Mouse (Mus musculus) heart, adult 2 months (tissue): ENCODE results near the gene Med13l. TPM values are rescaled to one million over a fixed set of nuclear protein-coding genes. Genes with fewer than 3 reads are reported as not detected.

ENCODE experiments used
- DNase-seq, 2 experiments: peaks; one replicate each; pipeline ENCODE4 v3.0.0; 2021
- H3K27ac ChIP-seq: fragments of 200-600 bp; 2 replicates; pipeline ENCODE4 v1.8.1; 2022
- H3K27me3 ChIP-seq: fragments of 200-500 bp; 2 replicates; pipeline ENCODE4 v1.6.1; 2012; ENCODE audit warnings: mild to moderate bottlenecking, low read length, inconsistent platforms, mixed read lengths; ENCODE audit not compliant: control insufficient read depth, insufficient read depth
- H3K36me3 ChIP-seq: fragments of 200-500 bp; 2 replicates; pipeline ENCODE4 v1.6.1; 2012; ENCODE audit warnings: low read length, inconsistent platforms; ENCODE audit not compliant: control insufficient read depth, insufficient read depth
- H3K4me1 ChIP-seq: fragments of 200-500 bp; 2 replicates; pipeline ENCODE4 v1.6.1; 2011; ENCODE audit warnings: low read length; ENCODE audit not compliant: control insufficient read depth, insufficient read depth
- H3K4me3 ChIP-seq: fragments of 200-600 bp; 2 replicates; pipeline ENCODE4 v1.8.1; 2022
- H3K79me2 ChIP-seq: fragments of 200-500 bp; replicated peaks from 2 replicates; pipeline ENCODE4 v1.6.1; 2012; ENCODE audit warnings: mild to moderate bottlenecking, inconsistent platforms, low read length, moderate library complexity, mixed read lengths; ENCODE audit not compliant: control insufficient read depth, insufficient read depth
- H3K9ac ChIP-seq: fragments of 200-500 bp; 2 replicates; pipeline ENCODE4 v1.6.1; 2012; ENCODE audit warnings: low read depth, mild to moderate bottlenecking, control low read depth, inconsistent platforms, low read length, mixed read lengths
- CTCF ChIP-seq: fragments of 200-600 bp; IDR thresholded peaks from 2 replicates; pipeline ENCODE4 v1.8.1; 2022; ENCODE audit warnings: antibody characterized with exemption, mild to moderate bottlenecking, moderate library complexity
- EP300 ChIP-seq: fragments of 200-500 bp; IDR thresholded peaks from 2 replicates; pipeline ENCODE4 v1.6.1; 2011; ENCODE audit warnings: low read depth, low read length, control low read depth; ENCODE audit not compliant: insufficient read depth
- POLR2A ChIP-seq: fragments of 200-500 bp; IDR thresholded peaks from 2 replicates; pipeline ENCODE4 v1.6.1; 2011; ENCODE audit warnings: mild to moderate bottlenecking, low read depth, low read length, control low read depth; ENCODE audit not compliant: insufficient read depth
- WGBS: fragments of 180-500 bp; shearing (Covaris S2); methylation state at CpG from one replicate; pipeline ENCODE4 v1.1.7; 2018; 5-methylcytosine and 5-hydroxymethylcytosine counted together
- intact Hi-C: fragments of 180-260 bp; cut with DNase I; formaldehyde crosslinking; loops from one replicate; pipeline ENCODE4 v1.15.1; 2025
- polyA plus RNA-seq: library from polyadenylated mRNA; depleted of rRNA; stranded (reverse); fragments of >200 nt; gene quantifications from 2 replicates; pipeline ENCODE4 v1.2.3, GENCODE M21; 2012
- total RNA-seq, 2 experiments: library from RNA; stranded (reverse); gene quantifications; 2 replicates each; pipeline ENCODE4 v1.2.3; 2021

The Med13l gene
- total and polyA plus RNA-seq, 3 experiments: 11.0 to 30.8 (median 29.9) TPM

DNA sequence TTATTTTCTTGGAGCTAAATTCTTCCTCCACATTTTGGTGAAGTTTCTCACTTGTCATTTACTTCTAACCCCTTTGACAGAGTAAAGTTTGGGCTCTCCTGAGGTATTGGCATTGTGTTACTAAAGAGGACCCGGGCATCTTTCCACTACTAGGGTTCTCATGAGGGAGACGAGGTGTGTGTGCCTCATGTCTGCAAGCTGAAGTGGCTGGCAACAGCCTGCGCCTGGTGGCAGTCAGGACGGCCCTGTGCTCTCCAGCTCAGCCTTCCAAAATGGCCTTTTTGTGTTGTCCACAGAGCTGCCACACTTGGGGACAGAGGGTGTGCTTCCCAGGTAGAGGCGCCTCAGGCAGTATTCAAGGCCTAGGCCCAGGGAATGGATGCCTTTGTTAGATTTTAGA is 50.0 kb downstream of the Med13l start:
- no peak for DNase-seq
- no peak for TF ChIP-seq CTCF

DNA sequence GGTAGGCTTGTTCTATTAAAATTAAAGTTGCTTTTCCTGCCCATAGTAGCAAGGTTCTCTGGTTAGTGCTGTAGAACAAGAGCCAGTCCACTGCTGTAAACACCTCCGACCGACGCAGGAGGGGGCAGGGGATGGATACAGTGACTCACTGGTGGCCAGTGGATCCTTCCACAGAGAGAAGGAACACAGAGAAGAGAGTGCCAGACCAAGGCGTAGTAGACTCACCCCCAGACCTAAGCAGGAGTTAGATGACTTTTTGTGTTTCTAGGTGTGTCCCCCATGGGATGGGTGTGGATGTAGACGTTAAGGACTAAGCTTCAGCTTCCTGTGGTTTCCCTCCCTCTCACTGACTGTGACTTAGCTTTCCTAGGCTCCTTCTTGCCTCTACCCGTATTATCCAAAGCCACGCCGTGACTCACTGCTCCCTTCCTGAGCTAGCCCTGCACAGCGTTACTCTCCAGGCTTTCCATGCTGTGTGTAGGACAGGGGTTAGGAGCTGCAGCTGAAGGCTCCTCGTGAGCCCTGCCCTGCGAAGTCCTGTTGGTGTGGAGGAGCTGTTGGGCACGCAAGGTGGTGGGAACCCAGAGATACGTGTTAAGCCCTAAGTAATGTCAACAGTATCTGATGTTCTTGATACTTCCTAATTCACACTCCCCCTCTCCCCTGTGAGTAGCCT is 52.6 kb downstream of the Med13l start:
- Histone ChIP-seq H3K36me3 (no peaks in the 10 kb centered on the region), H3K4me3 (no peak overlapping the region), H3K27ac (no peak overlapping the region), H3K27me3 (no peaks in the 10 kb centered on the region), H3K79me2 (peaks cover 4% of the 10 kb centered on the region), H3K4me1 (peaks cover 24% of the 10 kb centered on the region), H3K9ac (no peak overlapping the region)
- no peak for TF ChIP-seq EP300
- intact Hi-C loops: no loop called here
- no peak for DNase-seq
- WGBS: 62% methylated on average over 13 of the region's 13 CpGs

More for the DNA sequence above, 50.0 kb downstream of the Med13l start:
- H3K79me2 ChIP-seq: peaks cover 4% of the 10 kb centered on the region
- no peaks in the 10 kb centered on the region for H3K36me3 ChIP-seq
- H3K27me3 ChIP-seq: no peaks in the 10 kb centered on the region
- WGBS: 67% methylated on average over 5 of the region's 5 CpGs
- H3K27ac ChIP-seq: no peak overlapping the region
- peaks cover 24% of the 10 kb centered on the region for H3K4me1 ChIP-seq
- no peak overlapping the region for H3K4me3 ChIP-seq
- intact Hi-C loops: no loop called here
- H3K9ac ChIP-seq: no peak overlapping the region

GRCm38 (mm10) chr5:118613704-118614103 is 53.2 kb downstream of the Med13l start:
- Histone ChIP-seq H3K9ac (no peak overlapping the region), H3K27me3 (no peaks in the 10 kb centered on the region), H3K27ac (no peak overlapping the region), H3K36me3 (no peaks in the 10 kb centered on the region), H3K79me2 (peaks cover 5% of the 10 kb centered on the region), H3K4me1 (peaks cover 25% of the 10 kb centered on the region), H3K4me3 (no peak overlapping the region)
- intact Hi-C loops: no loop called here
- DNase-seq: no peak
- WGBS: 41% methylated on average over 2 of the region's 2 CpGs
- TF ChIP-seq CTCF (no peak), EP300 (no peak), POLR2A (no peak)

- WGBS: 24% methylated on average over 8 of the region's 8 CpGs
- intact Hi-C loops: no loop called here
- no peak overlapping the region for H3K9ac ChIP-seq
- H3K27ac ChIP-seq: no peak overlapping the region
- no peak for TF ChIP-seq CTCF
- no peak for TF ChIP-seq EP300
- TF ChIP-seq POLR2A: no peak
- H3K36me3 ChIP-seq: no peaks in the 10 kb centered on the region
- H3K27me3 ChIP-seq: no peaks in the 10 kb centered on the region
- H3K79me2 ChIP-seq: peaks cover 4% of the 10 kb centered on the region
- DNase-seq: peak in 1 of 2 experiments; percentile 53
- H3K4me1 ChIP-seq: peaks cover 25% of the 10 kb centered on the region
- H3K4me3 ChIP-seq: no peak overlapping the region
These were observed 53.6 kb downstream of the Med13l start for GRCm38 (mm10) chr5:118614116-118614515.

DNA sequence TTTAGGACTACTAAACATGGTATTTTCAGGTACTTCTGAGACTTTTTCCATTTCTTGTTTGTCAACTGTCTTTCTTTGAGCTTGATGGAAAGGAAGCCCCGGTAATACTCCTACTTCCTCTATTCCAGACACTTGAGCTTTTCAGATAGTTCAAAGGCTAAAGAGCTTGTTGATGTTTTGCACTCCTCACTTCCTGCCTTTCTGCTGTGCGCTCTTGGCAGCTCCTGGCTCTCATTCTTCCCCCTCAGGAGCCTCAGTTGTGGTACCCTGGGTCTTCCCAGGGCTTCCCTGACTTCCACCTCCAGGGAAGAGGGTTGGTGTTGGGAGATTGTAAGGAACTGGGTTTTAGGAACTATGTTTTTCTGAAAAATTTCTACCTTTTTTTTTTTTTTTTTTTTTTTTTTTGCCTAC is 54.1 kb downstream of the Med13l start:
- peaks cover 3% of the 10 kb centered on the region for H3K79me2 ChIP-seq
- H3K27ac ChIP-seq: no peak overlapping the region
- H3K27me3 ChIP-seq: no peaks in the 10 kb centered on the region
- 43% methylated on average over 2 of the region's 2 CpGs for WGBS
- DNase-seq: no peak
- H3K4me3 ChIP-seq: no peak overlapping the region
- no peaks in the 10 kb centered on the region for H3K36me3 ChIP-seq
- H3K4me1 ChIP-seq: peaks cover 24% of the 10 kb centered on the region
- H3K9ac ChIP-seq: no peak overlapping the region
- TF ChIP-seq EP300: no peak
- no peak for TF ChIP-seq POLR2A
- no peak for TF ChIP-seq CTCF
- intact Hi-C loops: no loop called here

GRCm38 (mm10) chr5:118618963-118619610 is 58.6 kb downstream of the Med13l start:
- intact Hi-C loops: no loop called here

More at GRCm38 (mm10) chr5:118618963-118619610, 58.6 kb downstream of the Med13l start:
- Histone ChIP-seq H3K27me3 (no peaks in the 10 kb centered on the region), H3K4me1 (peaks cover 25% of the 10 kb centered on the region), H3K36me3 (peaks cover 2% of the 10 kb centered on the region; the same call in 1 of the 2 replicates), H3K4me3 (no peak overlapping the region), H3K79me2 (peaks cover 11% of the 10 kb centered on the region; the same call in 1 of the 2 replicates), H3K27ac (no peak overlapping the region), H3K9ac (no peak overlapping the region)
- no peak for TF ChIP-seq EP300
- no peak for TF ChIP-seq CTCF
- no peak for TF ChIP-seq POLR2A
- DNase-seq: no peak
- 79% methylated on average over 12 of the region's 12 CpGs for WGBS
